In genomic region chr4:45770638-45771033, GRCm38 (mm10) we compare ENCODE assay signal across 18 mouse cellular contexts. TPM values are rescaled to one million over a fixed set of nuclear protein-coding genes. Genes with fewer than 3 reads are reported as not detected.
DNase-seq lines count a peak whose midpoint lies in the region; ATAC-seq and TF ChIP-seq lines count a peak whose summit lies in the region.
"Had no signal": no experiment of that assay in that cellular context is flagged by ENCODE, and none has a peak within 500 bp of the region (broad histone marks: within the 10 kb centered on the region; RNA-seq: fewer than 3 reads in every experiment).

No protein-coding gene starts in this region.

- TF ChIP-seq CTCF in E14TG2a.4 (conservative IDR thresholded peaks at IDR 0.05; ENCODE audit: low read length), result no peak

- H3K27me3 ChIP-seq in E14TG2a.4 (ENCODE audit: insufficient read depth, low read length), result peaks cover 22% of the 10 kb centered on the region; the same call in 1 of the 2 replicates
- H3K27me3 ChIP-seq in forebrain, embryonic 11.5 days (ENCODE audit: control insufficient read depth, insufficient read depth, low read length), result peaks cover 7% of the 10 kb centered on the region; the same call in 1 of the 2 replicates
- peaks cover 49% of the 10 kb centered on the region for H3K27me3 ChIP-seq in midbrain, embryonic 11.5 days (ENCODE audit: control insufficient read depth, insufficient read depth, low read length)
- H3K27me3 ChIP-seq: CH12.LX had no signal

- no peaks in the 10 kb centered on the region for H3K36me3 ChIP-seq in E14TG2a.4 (ENCODE audit: insufficient read depth, low read length)
- H3K36me3 ChIP-seq in forebrain, embryonic 11.5 days (ENCODE audit: control insufficient read depth, insufficient read depth, low read length), result no peaks in the 10 kb centered on the region
- H3K36me3 ChIP-seq in midbrain, embryonic 11.5 days (ENCODE audit: control insufficient read depth, insufficient read depth, low read length), result no peaks in the 10 kb centered on the region
- H3K36me3 ChIP-seq: embryonic facial prominence, embryonic 15.5 days; limb, embryonic 12.5 days had no signal

- 1% methylated on average over 4 of the region's 4 CpGs for WGBS in forebrain, embryonic 11.5 days
- WGBS in midbrain, embryonic 11.5 days, result 5% methylated on average over 4 of the region's 4 CpGs

- H3K4me2 ChIP-seq in forebrain, embryonic 11.5 days (ENCODE audit: low read depth, low read length, severe bottlenecking), result no peak overlapping the region; the same call in 1 of the 2 replicates
- peak overlapping the region; percentile 14 for H3K4me2 ChIP-seq in midbrain, embryonic 11.5 days
- H3K4me2 ChIP-seq: embryonic facial prominence, embryonic 15.5 days; limb, embryonic 12.5 days had no signal

- DNase-seq in embryo, embryonic 11 days, result peak; percentile 21
- DNase-seq in embryo, embryonic 10 days (ENCODE audit: low spot score), result no peak
- no peak for DNase-seq in forebrain, embryonic 11.5 days (ENCODE audit: low spot score)
- DNase-seq in midbrain, embryonic 11.5 days (ENCODE audit: low spot score, missing footprints), result peak; percentile 93
- DNase-seq in left cerebral cortex, adult 18-20 months (ENCODE audit: low spot score in 2 of 2), result no peak
- no peak for DNase-seq in spleen, postnatal 14 days (ENCODE audit: low spot score in 2 of 2)
- DNase-seq in T-cell, adult 2 months (ENCODE audit: low spot score), result no peak
- DNase-seq: adrenal gland, postnatal 25 days; cerebellum, postnatal 25 days; heart, postnatal 4 days; kidney, adult 18-20 months; kidney, postnatal 36 days had no signal

- H3K9me3 ChIP-seq in E14TG2a.4 (ENCODE audit: low read length), result no peaks in the 10 kb centered on the region
- H3K9me3 ChIP-seq in forebrain, embryonic 11.5 days (ENCODE audit: control insufficient read depth, low read length), result no peaks in the 10 kb centered on the region
- H3K9me3 ChIP-seq in midbrain, embryonic 11.5 days (ENCODE audit: control insufficient read depth, low read length), result no peaks in the 10 kb centered on the region
- H3K9me3 ChIP-seq: embryonic facial prominence, embryonic 15.5 days; limb, embryonic 12.5 days had no signal

- peak overlapping the region; percentile 68 for H3K27ac ChIP-seq in forebrain, embryonic 11.5 days (ENCODE audit: low read depth, low read length)
- H3K27ac ChIP-seq in midbrain, embryonic 11.5 days (ENCODE audit: low read depth, low read length), result no peak overlapping the region
- H3K27ac ChIP-seq: embryonic facial prominence, embryonic 15.5 days; limb, embryonic 12.5 days had no signal

- H3K9ac ChIP-seq in forebrain, embryonic 11.5 days (ENCODE audit: low read length), result peak overlapping the region; percentile 9; the same call in 1 of the 2 replicates
- peak overlapping the region; percentile 35; the same call in 1 of the 2 replicates for H3K9ac ChIP-seq in midbrain, embryonic 11.5 days (ENCODE audit: low read length)
- H3K9ac ChIP-seq: embryonic facial prominence, embryonic 15.5 days; limb, embryonic 12.5 days had no signal

- ATAC-seq in forebrain, embryonic 11.5 days (replicated peaks; ENCODE audit: low FRiP score), result no peak
- no peak for ATAC-seq in midbrain, embryonic 11.5 days (ENCODE audit: low FRiP score)

- peaks cover 81% of the 10 kb centered on the region for H3K4me1 ChIP-seq in E14TG2a.4 (replicated peaks; ENCODE audit: low read depth, low read length)
- H3K4me1 ChIP-seq in forebrain, embryonic 11.5 days (replicated peaks; ENCODE audit: control insufficient read depth, insufficient read depth, low read length), result peaks cover 21% of the 10 kb centered on the region
- H3K4me1 ChIP-seq in midbrain, embryonic 11.5 days (ENCODE audit: control insufficient read depth, insufficient read depth, low read length), result peaks cover 25% of the 10 kb centered on the region

- peak overlapping the region; percentile 49 for H3K4me3 ChIP-seq in E14TG2a.4 (replicated peaks; ENCODE audit: low read length)
- H3K4me3 ChIP-seq in forebrain, embryonic 11.5 days (ENCODE audit: low read depth, low read length), result no peak overlapping the region
- no peak overlapping the region for H3K4me3 ChIP-seq in midbrain, embryonic 11.5 days (ENCODE audit: low read depth, low read length)
- H3K4me3 ChIP-seq: embryonic facial prominence, embryonic 15.5 days; limb, embryonic 12.5 days had no signal

RNA-seq across cellular contexts. Expression of gene Aldh1b1, which starts 28.2 kb away (rescaled TPM):
- 5.0 and 5.2 TPM in 2 replicates for polyA plus RNA-seq in forebrain, embryonic 11.5 days (2014; fragmentation: Nextera tagmentation; extraction: Ambion mirVana)
- polyA plus RNA-seq in midbrain, embryonic 11.5 days (2014; fragmentation: Nextera tagmentation; extraction: Ambion mirVana), result 3.1 TPM in 2 replicates
- 1 to 10 TPM; 4.6 to 4.7 TPM for total RNA-seq in left cerebral cortex, adult 18-20 months (2021)

RNA-seq across cellular contexts. Expression of gene Igfbpl1, which starts 56.1 kb away (rescaled TPM):
- 83.2 and 84.0 TPM in 2 replicates for polyA plus RNA-seq in forebrain, embryonic 11.5 days (2014; fragmentation: Nextera tagmentation; extraction: Ambion mirVana)
- polyA plus RNA-seq in midbrain, embryonic 11.5 days (2014; fragmentation: Nextera tagmentation; extraction: Ambion mirVana), result 55.9 and 57.5 TPM in 2 replicates
- under 1 TPM in 1 of 2 experiments, not detected in 1; 0.51 TPM for total RNA-seq in left cerebral cortex, adult 18-20 months (2021)
- total RNA-seq: adrenal gland, postnatal 25 days; CH12.LX; granulocyte monocyte progenitor cell, adult 5-6 weeks had no signal
- polyA plus RNA-seq: liver, embryonic 16.5 days had no signal

Comparison
In these comparisons a context has a peak if more than half of its experiments do, and no peak if none do; other contexts are left out.
1. DNase-seq: peak in embryo, embryonic 11 days (single experiment) and midbrain, embryonic 11.5 days (single experiment); none in embryo, embryonic 10 days (single experiment), forebrain, embryonic 11.5 days (single experiment), left cerebral cortex, adult 18-20 months (0 of 2), spleen, postnatal 14 days (0 of 2) and T-cell, adult 2 months (single experiment).